Mouse (Mus musculus): ENCODE data around the gene Cd40. TPM values are rescaled to one million over a fixed set of nuclear protein-coding genes. Genes with fewer than 3 reads are reported as not detected.

The Cd40 gene
- total RNA-seq (2018; cell fraction: chromatin; rRNA removed) = 1,000 to 10,000 TPM in 8 of 26 experiments, 100 to 1,000 TPM in 7, 10 to 100 TPM in 9, 1 to 10 TPM in 2; 8.1 to 2,694 (median 459) TPM
- total RNA-seq (2018; cell fraction: cytosol; rRNA removed) = 100 to 1,000 TPM in 9 of 26 experiments, 10 to 100 TPM in 11, 1 to 10 TPM in 6; 3.3 to 518 (median 52.4) TPM
- 1,000 to 10,000 TPM in 6 of 26 experiments, 100 to 1,000 TPM in 10, 10 to 100 TPM in 9, 1 to 10 TPM in 1; 3.9 to 1,252 (median 344) TPM for total RNA-seq (2018; cell fraction: nucleus; rRNA removed)
- 6.5 to 14.8 TPM (median 7.5 TPM) in 3 replicates for polyA plus RNA-seq (2018)

DNA sequence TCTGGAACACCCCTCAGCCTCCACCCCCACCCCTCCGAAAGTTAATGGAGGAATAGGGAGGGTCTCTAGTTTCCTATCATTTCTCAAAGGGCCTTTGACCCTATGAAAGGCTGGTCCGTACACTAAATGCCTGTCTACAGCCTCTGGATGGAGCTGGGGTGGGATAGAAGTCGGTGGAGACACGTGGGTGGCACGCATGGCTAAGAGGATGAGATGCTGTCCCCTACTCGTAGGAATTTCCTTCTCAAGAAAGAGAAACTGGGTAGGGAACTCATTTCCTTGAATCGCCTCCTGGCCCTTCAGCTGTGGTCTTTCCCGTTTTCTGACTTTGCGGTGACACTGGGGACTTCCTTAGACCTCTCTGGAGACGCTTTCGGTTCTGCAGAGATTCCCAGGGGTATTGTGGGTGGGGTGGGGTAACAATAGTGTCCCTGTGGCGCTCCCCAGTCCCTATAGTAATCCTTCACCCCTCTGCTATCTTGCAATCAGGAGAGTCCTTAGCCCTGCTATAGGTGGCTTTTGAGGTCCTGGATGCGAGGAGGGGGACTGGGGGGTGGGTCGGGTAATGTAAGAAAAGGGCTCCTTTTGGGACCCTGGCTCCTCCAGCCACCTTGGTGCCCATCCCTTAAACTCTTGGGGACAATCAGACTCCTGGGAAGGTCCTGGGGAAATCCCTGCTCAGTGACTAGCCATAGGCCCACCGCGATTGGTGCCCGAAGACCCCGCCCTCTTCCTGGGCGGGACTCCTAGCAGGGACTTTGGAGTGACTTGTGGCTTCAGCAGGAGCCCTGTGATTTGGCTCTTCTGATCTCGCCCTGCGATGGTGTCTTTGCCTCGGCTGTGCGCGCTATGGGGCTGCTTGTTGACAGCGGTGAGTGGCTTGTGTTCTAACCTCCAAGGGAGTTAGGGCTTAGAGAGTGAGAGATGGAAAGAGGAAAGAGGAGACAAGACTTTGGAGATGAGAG, at the start of gene Cd40:
Gene Cd40, plus strand, starts transcription at position 740 of the 965 bp plus-strand sequence.
- 10% methylated on average over 25 of the region's 25 CpGs for WGBS (ENCODE audit: missing documents)
- no peaks in the 10 kb centered on the region for H3K36me3 ChIP-seq (ENCODE audit: inconsistent target)
- peaks cover 6% of the 10 kb centered on the region; the same call in 1 of the 2 replicates for H3K79me2 ChIP-seq (ENCODE audit: inconsistent target)
- peak within 1 kb of the TSS; percentile 37 for H3K27ac ChIP-seq
- H3K4me3 ChIP-seq (ENCODE audit: inconsistent target) = peak within 1 kb of the TSS; percentile 52

DNA sequence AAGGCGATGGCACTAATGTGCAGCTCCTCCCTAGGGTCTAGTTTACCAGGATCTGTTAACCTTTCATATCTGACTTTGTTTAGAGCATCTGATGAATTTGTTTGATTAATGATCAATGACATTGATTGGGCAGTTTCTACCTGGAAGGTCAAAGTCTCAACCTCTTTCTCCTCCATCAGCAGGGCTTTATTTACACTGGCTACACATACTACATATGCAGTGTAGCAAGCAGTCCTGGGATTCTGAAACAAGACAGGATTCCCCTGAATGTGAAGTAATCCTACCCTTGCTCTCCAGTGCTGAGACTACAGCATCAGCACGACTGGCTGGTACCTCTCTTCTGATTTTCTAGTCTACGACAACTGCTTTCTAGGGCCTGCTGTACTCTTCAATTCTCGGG, 48.6 kb upstream of the Cd40 start:
- Histone ChIP-seq H3K4me3 (ENCODE audit: inconsistent target) (no peak overlapping the region), H3K79me2 (ENCODE audit: inconsistent target) (no peaks in the 10 kb centered on the region), H3K36me3 (ENCODE audit: inconsistent target) (peaks cover 86% of the 10 kb centered on the region), H3K27ac (no peak overlapping the region)
- 89% methylated on average over 4 of the region's 4 CpGs for WGBS (ENCODE audit: missing documents)

DNA sequence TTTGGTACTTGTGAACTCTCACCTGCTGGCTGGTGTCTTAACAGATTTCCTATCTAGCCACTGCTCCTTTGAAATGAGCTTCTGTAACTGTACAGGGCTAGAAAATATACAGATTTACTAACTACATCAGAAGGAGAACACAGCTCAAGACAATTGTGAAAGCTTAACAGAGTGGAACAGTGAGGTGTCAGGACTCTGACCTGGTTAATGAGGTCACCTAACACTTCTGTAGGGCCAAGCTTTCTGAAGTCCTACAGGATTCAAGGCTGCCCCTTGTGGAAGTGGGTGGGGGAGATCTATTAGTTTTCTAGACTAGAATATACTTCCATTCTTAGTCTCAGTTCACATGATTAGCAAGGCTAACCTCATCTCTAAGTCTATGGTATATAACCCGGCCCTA, 47.4 kb upstream of the Cd40 start:
- no peak overlapping the region for H3K4me3 ChIP-seq (ENCODE audit: inconsistent target)
- peaks cover 80% of the 10 kb centered on the region for H3K36me3 ChIP-seq (ENCODE audit: inconsistent target)
- 100% methylated on average over 1 of the region's 1 CpGs for WGBS (ENCODE audit: missing documents)
- no peaks in the 10 kb centered on the region for H3K79me2 ChIP-seq (ENCODE audit: inconsistent target)
- no peak overlapping the region for H3K27ac ChIP-seq

DNA sequence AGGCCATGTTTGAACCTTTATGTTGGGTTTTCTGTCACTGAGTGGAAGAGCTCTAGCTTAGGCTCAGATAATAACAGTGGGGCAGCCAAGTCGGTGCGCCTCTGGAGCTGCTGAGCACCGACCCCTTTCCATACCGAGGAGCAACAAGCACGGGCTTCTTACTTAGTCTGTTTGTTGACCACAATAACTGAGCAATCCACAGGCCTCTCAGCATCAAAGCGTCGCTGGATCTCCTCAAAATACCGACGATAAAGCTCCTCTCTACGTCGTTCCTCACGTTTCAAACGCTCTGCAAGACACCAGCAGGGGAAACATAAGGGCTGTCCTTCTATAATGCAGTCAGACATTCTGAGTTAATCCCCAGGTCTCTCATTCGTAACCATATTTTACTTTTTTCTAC, 46.3 kb upstream of the Cd40 start:
- Histone ChIP-seq H3K4me3 (ENCODE audit: inconsistent target) (no peak overlapping the region), H3K79me2 (ENCODE audit: inconsistent target) (peaks cover 2% of the 10 kb centered on the region; the same call in 1 of the 2 replicates), H3K27ac (no peak overlapping the region), H3K36me3 (ENCODE audit: inconsistent target) (peaks cover 68% of the 10 kb centered on the region)
- WGBS (ENCODE audit: missing documents) = 95% methylated on average over 13 of the region's 14 CpGs

DNA sequence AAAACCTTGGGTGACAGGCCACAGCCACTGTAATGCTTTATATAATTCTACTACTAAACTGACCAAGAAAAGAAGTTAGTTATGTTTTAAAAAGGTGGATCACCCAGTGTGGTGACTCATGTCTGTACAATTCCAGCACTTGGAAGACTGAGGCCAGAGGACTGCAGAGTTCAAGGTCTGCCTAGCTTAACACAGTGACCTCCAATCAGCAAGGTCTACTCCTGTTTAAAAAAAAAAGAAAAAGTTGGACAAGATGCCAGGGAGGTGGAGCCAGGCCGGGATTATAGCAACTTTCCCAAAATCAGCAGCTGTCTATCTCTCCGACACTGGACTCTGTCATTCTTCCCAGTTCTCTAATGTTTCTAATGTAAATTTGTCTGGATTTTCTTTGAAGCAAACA, 45.8 kb upstream of the Cd40 start:
- WGBS (ENCODE audit: missing documents) = 100% methylated on average over 1 of the region's 2 CpGs

DNA sequence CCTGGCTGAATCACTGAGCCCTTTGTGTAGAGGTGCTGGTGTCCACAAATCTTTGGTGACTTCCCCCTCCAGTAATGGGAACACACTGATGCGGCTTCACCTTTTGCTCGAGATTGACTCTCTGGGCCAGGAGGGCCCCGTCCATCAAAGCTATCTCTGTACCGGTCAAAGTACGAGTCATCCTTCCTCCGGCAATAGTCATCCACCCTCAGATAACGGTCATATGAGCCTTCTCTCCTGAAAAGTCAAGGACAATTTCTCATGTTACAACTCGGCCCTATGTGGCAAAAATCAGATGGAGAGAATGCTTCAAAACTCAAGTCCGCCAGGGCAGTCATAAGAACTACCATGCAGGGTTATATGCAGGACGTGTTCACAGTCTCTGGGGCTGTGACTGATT, 45.1 kb upstream of the Cd40 start:
- peaks cover 64% of the 10 kb centered on the region for H3K36me3 ChIP-seq (ENCODE audit: inconsistent target)
- 84% methylated on average over 10 of the region's 10 CpGs for WGBS (ENCODE audit: missing documents)
- H3K27ac ChIP-seq = no peak overlapping the region
- H3K79me2 ChIP-seq (ENCODE audit: inconsistent target) = peaks cover 6% of the 10 kb centered on the region; the same call in 1 of the 2 replicates
- H3K4me3 ChIP-seq (ENCODE audit: inconsistent target) = no peak overlapping the region

More for the DNA sequence above, 45.8 kb upstream of the Cd40 start:
- no peak overlapping the region for H3K4me3 ChIP-seq (ENCODE audit: inconsistent target)
- H3K36me3 ChIP-seq (ENCODE audit: inconsistent target) = peaks cover 64% of the 10 kb centered on the region
- peaks cover 6% of the 10 kb centered on the region; the same call in 1 of the 2 replicates for H3K79me2 ChIP-seq (ENCODE audit: inconsistent target)
- H3K27ac ChIP-seq = no peak overlapping the region

DNA sequence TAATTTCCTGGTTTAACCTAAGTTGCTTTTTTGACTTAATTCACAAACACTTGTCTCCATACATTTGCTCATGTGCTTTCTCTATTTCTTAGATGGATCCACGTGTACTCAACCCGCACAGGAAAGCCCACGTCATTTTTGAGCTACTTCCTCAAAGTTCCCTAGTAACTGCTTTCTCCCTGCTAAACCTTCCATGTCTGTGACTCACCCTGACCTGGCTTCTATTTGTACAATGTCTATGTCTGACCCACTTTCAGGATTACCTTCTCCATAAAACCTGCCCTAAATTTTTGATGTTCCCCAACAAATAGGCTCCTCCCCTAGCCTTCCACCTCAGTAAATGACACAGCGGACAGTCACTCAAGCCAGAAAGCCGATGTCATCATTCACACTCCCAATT, 40.5 kb upstream of the Cd40 start:
- H3K36me3 ChIP-seq (ENCODE audit: inconsistent target) = peaks cover 28% of the 10 kb centered on the region
- WGBS (ENCODE audit: missing documents) = 39% methylated on average over 5 of the region's 5 CpGs

DNA sequence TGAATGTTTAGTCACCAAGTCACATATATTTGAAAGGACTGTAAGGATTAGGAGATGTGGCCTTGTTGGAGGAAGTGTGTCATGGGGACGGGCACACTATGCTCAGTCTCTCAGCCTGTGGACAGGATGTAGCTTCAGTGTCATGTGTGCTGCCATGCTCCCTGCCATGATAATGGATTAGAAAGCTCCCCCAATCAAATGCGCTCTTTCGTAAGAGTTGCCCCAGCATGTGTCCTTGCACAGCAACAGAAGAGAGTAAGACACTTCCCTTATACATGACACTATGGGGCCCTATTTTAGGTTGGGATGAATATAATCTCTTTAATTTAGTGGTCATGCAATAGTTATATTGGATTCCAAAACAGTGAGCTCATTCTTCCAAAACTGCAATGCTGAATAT, 34.9 kb upstream of the Cd40 start:
- Histone ChIP-seq H3K4me3 (ENCODE audit: inconsistent target) (no peak overlapping the region), H3K79me2 (ENCODE audit: inconsistent target) (peaks cover 61% of the 10 kb centered on the region), H3K27ac (no peak overlapping the region), H3K36me3 (ENCODE audit: inconsistent target) (peaks cover 9% of the 10 kb centered on the region; the same call in 1 of the 2 replicates)
- WGBS (ENCODE audit: missing documents) = 84% methylated on average over 3 of the region's 3 CpGs

More for the DNA sequence above, 40.5 kb upstream of the Cd40 start:
- H3K27ac ChIP-seq = no peak overlapping the region
- peaks cover 25% of the 10 kb centered on the region; the same call in 1 of the 2 replicates for H3K79me2 ChIP-seq (ENCODE audit: inconsistent target)
- H3K4me3 ChIP-seq (ENCODE audit: inconsistent target) = no peak overlapping the region

DNA sequence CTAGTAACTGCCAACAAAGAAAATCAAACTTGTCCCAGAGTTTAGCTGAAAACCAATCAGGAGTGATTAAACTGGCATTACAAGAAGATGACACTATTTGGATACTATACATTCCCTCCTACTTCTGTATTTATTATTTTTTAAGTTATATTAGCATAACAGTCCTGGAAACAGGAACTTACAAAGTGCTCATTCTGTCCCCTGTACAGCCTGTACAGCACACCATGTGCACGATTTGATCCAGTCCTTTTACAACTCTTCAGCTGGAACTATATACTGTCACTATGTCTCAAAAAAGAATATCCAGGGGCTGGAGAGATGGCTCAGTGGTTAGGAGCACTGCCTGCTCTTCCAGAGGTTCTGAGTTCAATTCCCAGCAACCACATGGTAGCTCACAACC, 28.3 kb upstream of the Cd40 start:
- WGBS (ENCODE audit: missing documents) = 0% methylated on average over 1 of the region's 1 CpGs
- Histone ChIP-seq H3K36me3 (ENCODE audit: inconsistent target) (peaks cover 4% of the 10 kb centered on the region; the same call in 1 of the 2 replicates), H3K79me2 (ENCODE audit: inconsistent target) (peaks cover 100% of the 10 kb centered on the region), H3K27ac (no peak overlapping the region), H3K4me3 (ENCODE audit: inconsistent target) (no peak overlapping the region)

DNA sequence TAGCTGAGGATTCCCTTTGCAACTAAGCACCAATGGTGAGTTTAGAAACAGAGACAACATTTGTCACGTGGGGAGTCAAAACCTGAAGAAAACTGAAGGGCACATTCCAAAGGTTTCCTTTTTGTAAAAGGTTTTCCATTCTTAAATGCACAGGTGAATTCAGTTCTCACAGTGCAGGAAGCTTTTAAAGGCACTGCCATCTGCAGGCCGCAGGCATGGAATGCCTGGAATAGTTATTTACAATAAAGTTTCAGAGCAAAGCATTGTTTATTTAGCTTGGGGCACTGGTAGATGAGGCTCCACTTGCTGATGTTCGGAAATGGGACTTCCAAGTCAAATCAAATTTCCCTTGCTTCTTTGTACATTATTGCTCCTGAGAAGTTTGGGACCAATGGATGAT, 22.9 kb upstream of the Cd40 start:
- Histone ChIP-seq H3K4me3 (ENCODE audit: inconsistent target) (no peak overlapping the region), H3K79me2 (ENCODE audit: inconsistent target) (peaks cover 67% of the 10 kb centered on the region), H3K36me3 (ENCODE audit: inconsistent target) (no peaks in the 10 kb centered on the region), H3K27ac (no peak overlapping the region)
- WGBS (ENCODE audit: missing documents) = 87% methylated on average over 3 of the region's 3 CpGs

DNA sequence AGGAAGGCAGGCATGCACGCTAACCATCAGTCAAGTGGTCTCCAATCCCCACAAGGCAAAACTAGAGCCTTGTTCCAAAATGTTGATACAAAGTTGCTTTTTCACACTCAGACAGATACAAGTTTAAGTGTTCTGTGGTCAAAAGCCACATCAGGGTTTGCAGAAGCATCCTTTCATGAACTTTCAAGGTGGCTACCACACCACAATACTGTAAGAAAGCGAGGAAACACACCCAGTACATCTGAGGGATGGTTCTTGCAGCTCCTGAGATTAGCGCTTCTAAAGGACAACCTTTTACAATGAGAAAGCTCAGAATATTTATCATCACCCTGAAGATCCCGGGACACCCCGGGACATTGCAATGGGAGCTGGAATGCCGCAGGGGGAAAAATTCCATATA, 22.1 kb upstream of the Cd40 start:
- H3K4me3 ChIP-seq (ENCODE audit: inconsistent target) = peak overlapping the region; percentile 51; the same call in 1 of the 2 replicates
- 78% methylated on average over 6 of the region's 6 CpGs for WGBS (ENCODE audit: missing documents)
- no peak overlapping the region for H3K27ac ChIP-seq
- H3K79me2 ChIP-seq (ENCODE audit: inconsistent target) = peaks cover 60% of the 10 kb centered on the region
- no peaks in the 10 kb centered on the region for H3K36me3 ChIP-seq (ENCODE audit: inconsistent target)

DNA sequence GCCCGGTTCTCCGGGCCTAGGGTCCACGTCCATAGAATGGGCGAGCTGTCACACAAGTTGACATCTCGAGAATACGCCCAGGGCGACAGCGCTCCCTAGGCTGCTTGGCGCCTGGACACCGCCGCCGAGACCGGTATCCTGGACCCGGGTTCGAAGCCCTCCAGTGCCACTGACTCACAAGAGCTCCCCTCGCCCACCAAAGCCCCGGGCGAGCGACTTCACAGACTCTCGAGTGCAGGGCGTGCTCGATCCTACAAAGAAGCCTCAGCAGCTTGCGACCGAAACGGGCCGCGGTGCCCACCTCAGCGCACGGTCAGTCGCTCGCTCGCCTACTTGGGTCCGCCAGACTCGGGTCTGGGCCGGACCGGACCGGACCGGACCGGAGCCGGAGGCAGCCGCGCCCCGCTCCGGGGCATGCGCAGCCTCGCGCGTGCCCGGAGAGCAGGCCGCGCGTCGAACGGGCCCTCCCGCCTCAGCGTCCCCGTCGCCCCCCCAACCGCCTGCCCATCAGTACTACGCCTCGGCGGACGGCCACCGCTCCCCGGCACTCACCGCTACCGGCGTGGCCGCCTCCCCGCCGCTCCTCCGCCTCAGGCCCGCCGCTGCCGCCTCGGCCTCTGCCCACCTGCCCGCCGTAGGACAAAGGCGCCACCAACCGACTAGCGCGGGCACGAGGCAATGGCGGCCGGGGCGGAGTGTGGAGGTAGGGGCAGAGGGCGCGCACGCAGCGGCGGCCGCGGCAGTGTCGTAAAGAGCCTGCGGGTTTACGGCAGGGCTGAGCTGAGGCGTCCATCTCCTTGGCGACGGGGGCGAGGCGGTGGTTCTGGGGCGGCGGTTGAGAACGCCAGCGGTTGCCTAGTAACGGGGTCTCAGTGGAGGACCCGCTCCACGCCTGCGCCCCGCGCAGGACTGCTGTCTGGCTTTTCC, 21.0 kb upstream of the Cd40 start, which contains the start of gene Ncoa5:
Gene Ncoa5, minus strand, starts transcription at position 737 of the 927 bp plus-strand sequence.
- WGBS (ENCODE audit: missing documents) = under 1% methylated on average over 110 of the region's 111 CpGs
- Histone ChIP-seq H3K79me2 (ENCODE audit: inconsistent target) (peaks cover 49% of the 10 kb centered on the region), H3K4me3 (ENCODE audit: inconsistent target) (peak within 1 kb of the TSS; percentile 51), H3K27ac (no peak within 1 kb of the TSS), H3K36me3 (ENCODE audit: inconsistent target) (no peaks in the 10 kb centered on the region)

DNA sequence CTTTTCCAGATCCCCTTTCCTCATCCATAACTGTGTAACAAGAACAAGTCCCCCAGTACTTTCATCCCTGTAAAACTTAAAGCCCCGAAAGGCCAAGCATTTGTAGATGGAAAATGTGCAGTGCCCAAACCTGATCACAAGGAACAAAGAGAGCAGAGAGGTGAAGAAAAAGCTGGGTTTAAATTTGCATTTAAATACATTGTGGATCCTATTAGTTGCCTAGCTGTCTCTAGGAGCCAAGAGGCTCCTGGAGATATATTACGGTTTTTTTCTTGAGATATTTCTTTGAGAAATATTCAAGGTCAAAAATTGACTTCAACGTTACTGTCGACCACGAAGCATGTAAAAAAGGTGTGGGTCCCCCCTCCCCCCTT, 20.4 kb upstream of the Cd40 start:
- WGBS (ENCODE audit: missing documents) = 69% methylated on average over 5 of the region's 5 CpGs
- H3K27ac ChIP-seq = no peak overlapping the region
- H3K79me2 ChIP-seq (ENCODE audit: inconsistent target) = peaks cover 42% of the 10 kb centered on the region
- H3K4me3 ChIP-seq (ENCODE audit: inconsistent target) = no peak overlapping the region; the same call in 1 of the 2 replicates
- no peaks in the 10 kb centered on the region for H3K36me3 ChIP-seq (ENCODE audit: inconsistent target)

DNA sequence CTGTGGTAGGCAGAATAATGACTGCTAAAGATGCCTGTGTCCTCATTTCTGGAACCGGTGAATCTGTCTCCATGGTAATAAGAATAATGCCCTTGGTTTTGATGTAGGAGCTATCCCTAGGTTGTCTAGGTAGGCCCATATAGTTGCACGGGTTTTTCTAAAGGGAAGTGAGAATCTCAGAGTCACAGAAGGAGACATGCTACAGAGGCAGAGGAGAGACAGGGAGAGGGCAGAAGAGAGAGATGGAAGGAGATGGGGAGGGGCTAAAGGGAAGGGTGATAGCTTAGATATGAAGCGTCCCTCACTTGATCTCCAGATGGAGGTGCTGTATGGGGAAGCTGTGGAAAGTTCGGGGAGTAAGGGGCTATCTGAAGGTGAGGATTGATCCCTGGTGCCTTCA, 18.0 kb upstream of the Cd40 start:
- WGBS (ENCODE audit: missing documents) = 43% methylated on average over 4 of the region's 4 CpGs
- no peak overlapping the region for H3K27ac ChIP-seq

More for the DNA sequence above, 18.0 kb upstream of the Cd40 start:
- peaks cover 19% of the 10 kb centered on the region for H3K79me2 ChIP-seq (ENCODE audit: inconsistent target)
- no peak overlapping the region for H3K4me3 ChIP-seq (ENCODE audit: inconsistent target)
- no peaks in the 10 kb centered on the region for H3K36me3 ChIP-seq (ENCODE audit: inconsistent target)

Measured in macrophage (primary cell).